Mouse (Mus musculus): ENCODE results near the gene Slc23a4.

Gene Slc23a4

DNA sequence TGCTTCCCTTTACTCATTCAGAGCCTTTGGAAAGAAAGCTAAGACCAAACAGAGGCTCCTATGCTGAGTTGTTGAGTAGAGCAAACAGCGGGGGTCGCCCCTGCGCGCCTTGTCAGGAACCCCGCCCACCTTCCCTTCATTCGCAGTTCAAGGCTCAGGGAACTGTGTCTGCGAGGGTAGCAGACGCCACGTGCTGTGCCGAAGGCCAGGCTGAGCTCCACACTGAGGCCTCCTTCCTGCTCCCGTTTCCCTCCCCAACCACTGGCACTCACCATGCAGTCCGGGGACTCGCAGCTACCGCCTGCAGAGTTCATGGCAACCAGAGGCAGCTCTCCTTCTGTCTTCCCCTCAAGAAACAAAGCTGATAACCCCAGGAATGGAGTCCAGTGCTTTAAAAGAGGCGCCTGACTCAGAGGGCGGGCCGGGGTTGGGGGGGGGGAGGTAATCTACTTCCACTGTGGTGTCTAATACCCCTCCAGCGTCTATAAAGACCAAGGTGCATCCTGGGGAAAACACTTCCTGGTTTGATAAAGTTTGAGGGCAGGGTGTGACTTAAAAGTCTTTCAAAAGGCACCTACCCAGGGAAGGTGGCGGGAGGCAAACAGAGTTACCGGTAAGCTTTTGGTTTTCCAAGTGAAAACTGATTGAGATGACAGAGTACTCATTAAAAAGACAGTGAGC is at the start of gene Slc23a4:
Slc23a4 (minus strand) TSS at position 324 of the 681 bp plus-strand sequence.
- no peak for DNase-seq (ENCODE audit: low spot score)

GRCm38 (mm10) chr6:35033341-35033740 is 45.1 kb upstream of the Slc23a4 start:
- DNase-seq (ENCODE audit: low spot score): no peak

- no peak for DNase-seq (ENCODE audit: low spot score)
Measured at GRCm38 (mm10) chr6:35032704-35033103, 44.5 kb upstream of the Slc23a4 start.

DNA sequence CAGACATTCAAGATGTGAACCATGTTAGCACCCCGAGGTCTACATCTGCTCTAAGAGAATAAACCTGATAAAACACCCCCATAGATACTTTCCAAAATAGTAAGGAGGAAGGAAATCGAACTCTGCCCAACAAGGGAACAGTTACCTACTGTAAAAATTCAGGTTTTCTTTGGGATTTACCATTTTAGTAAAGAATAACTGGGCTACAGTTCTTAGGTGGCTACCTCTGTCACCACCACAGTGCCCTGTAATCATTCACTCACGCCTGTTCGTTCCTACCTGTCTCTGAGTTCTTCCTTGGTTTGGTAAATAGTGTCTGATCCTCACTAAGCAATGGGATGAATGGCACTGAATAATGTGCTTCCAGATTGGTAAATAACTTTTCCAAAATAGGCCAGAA is 42.6 kb upstream of the Slc23a4 start:
- no peak for DNase-seq (ENCODE audit: low spot score)

GRCm38 (mm10) chr6:35030226-35030625 is 42.0 kb upstream of the Slc23a4 start:
- no peak for DNase-seq (ENCODE audit: low spot score)

- no peak for DNase-seq (ENCODE audit: low spot score)
Measured at GRCm38 (mm10) chr6:35028023-35028422, 39.8 kb upstream of the Slc23a4 start.

DNA sequence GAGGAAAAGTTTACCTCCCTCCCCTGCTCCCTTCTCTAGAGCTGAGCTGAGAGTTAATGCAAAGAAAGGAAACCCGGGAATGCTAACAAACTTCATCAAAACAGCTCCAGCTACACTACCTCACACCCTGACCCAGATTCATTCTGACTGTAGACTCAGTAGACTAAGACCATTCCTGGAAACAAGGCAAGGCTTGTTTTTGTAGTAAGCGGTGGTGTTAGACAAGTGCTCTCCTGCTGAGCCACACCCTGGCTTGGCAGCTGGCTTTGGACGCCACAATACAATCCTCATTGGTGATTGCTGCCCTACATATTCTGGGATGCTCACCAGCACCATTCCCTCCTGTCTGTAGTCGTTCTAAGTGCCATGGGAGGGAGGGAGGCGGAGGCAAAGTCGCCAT is 39.1 kb upstream of the Slc23a4 start:
- DNase-seq (ENCODE audit: low spot score): no peak

DNA sequence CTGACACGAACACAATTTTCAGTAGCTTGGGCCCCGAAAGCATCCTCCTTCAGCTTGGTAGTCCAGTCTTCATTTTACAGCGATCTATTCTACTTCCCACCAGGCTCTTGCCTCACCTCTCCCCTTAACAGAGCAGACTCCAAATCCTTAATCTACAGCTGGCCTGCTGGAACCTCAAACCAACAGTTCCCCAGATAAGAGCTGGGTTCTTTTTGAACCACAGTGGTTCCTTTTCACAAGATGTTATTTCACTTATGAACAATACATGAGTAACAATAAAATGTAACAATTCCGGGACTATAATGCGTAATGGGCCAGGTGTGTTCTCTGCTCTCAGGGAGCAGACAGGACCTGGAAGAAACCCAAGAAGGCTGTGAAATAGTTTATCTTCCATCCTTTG is 28.4 kb upstream of the Slc23a4 start:
- DNase-seq (ENCODE audit: low spot score): no peak

- DNase-seq (ENCODE audit: low spot score): no peak
Measured at GRCm38 (mm10) chr6:35011953-35012352, 23.7 kb upstream of the Slc23a4 start.

GRCm38 (mm10) chr6:35010705-35011104 is 22.5 kb upstream of the Slc23a4 start:
- DNase-seq (ENCODE audit: low spot score): no peak

DNA sequence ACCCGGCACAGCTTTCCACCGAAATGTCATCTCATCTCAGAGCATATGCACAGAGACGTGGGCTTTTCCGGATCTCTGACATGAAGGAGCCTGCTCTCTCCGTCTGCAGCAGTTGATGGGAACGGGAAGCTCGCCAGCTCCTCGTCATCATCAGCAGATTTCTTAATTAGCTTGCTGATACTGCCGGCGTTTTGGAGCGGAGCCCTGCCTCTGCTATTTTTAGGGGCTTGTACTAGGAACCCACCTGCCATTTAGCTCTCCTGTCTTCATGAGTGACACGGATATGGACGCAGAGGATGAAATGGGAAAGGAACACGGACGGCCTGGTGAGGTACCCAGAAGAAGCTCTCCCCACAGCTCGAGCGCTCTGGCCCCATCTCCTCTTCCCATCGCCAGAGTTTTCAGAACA is 14.1 kb upstream of the Slc23a4 start:
- DNase-seq (ENCODE audit: low spot score): no peak

DNA sequence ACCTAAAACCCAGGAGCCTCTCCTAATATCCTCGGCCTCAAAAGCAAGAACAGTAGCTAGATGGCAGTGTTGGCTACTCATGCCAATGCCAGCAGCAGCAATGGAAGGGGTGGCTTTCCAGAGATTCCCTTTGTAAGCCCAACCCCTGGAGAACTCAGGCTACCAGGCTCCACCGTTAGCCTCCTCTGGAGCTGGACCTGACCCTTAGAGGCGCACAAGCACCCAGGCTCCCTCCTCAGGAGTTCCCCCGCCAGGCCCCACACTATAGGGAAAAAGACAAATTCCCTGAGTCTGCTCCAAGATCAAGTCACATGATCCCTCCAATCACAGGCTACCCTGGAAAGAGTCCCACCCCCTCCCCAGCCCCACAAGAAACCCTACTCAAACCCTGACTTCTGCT is 10.9 kb upstream of the Slc23a4 start:
- no peak for DNase-seq (ENCODE audit: low spot score)

DNA sequence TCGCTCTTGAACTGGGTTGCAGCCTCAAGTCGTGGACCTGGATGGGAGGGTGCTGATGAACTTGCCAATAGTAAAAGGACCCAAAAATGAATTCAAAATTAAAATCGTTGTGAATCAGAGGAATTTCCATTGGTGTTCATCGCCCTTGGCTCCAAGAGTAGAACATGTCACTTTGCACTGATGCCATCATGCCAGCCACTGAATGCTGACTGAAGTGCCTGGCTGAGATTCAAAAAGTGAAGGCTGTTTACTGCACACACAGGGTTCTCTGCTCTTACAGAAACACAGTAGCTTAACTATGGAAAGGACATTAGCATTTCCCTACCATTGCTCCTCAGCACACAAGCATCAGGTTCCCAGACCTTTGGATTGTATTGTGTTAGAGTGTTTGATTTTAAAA is 8.3 kb upstream of the Slc23a4 start:
- no peak for DNase-seq (ENCODE audit: low spot score)

DNA sequence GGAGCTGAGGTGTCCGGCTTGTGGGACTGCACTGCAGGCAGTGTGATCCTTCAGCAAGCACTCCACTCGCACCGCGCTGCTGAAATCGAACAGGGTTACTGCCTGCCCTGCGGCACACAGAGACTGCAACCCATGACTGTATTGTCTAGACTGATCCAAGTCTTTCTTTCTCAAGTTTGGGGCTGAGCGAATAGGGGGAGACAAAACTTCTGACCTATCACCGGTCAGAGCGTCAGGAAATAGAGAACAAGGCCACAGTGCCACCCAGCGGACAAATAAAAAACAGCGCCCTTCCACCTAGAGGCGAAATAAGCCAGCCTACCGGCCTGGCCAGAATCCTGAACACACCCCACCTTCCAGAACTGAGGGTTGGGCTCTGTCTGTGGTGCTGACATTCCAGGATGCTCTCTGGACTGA is 7.1 kb upstream of the Slc23a4 start:
- peak; percentile 52 for DNase-seq (ENCODE audit: low spot score)

- no peak for DNase-seq (ENCODE audit: low spot score)
Measured at GRCm38 (mm10) chr6:34994692-34995091, 6.5 kb upstream of the Slc23a4 start.

DNA sequence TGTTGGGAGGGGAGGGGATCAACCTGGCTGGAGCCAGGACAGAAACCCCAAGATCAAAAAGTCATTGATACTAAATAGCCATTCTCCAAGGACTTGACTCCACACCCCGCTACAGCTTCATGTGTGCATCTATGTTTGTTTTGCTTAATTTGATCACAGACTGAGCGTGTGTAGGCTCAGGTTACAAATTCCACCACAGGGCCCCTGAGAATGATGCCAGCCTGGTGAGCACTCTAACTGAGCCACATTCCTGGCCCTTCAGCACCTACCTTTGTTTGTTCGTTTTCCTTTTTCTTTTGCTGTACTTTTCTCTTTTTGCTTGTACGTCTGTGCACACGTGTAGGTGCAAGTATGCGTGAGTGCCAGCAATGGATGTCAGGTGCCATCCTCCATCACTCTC is 1.1 kb upstream of the Slc23a4 start:
- DNase-seq (ENCODE audit: low spot score): no peak

DNA sequence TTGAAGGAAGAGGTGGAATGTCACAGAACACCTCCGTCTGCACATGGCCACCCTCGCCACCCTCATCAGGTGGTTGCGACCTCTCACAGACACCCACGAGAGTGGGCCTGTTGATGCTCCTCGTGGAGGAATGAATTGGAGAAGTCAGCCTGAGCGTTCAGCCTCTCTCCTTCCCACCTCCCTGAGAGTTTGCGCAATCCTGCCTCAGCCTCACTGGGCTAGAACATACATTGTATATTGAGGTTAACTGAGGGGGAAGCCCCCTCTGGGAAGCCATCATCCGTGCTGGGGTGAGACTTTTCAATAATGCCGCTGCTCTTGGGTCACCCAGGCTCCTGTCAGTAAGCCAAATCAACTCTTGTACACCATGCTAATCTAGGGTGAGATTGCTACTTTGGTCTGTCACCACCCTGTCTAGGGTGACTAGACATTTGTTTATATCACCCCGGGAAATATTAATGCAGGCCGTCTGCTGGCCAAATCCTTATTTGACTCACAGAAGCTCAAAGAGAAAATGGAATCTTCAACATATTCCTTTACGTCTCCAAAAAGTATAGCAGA is 1.0 kb downstream of the Slc23a4 start:
- DNase-seq (ENCODE audit: low spot score): no peak

DNA sequence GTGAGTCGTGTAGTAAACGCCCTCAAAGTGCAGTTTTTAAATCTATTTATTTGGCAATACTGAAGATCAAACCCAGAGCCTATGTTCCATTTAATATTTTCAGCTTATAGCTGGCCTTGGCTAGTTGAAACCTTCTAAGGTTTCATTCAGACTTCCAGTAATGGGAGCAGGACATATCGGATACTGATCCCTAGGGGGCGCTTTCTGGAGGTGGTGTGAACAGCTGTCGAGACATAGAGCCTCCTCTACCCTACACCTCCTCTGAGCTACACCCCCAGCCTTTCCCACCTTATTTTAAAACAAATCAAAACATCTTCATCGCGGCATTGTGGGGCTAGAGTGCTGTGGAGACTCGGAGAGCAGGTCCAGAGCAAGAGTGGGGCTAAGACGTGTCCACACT is 7.5 kb downstream of the Slc23a4 start:
- DNase-seq (ENCODE audit: low spot score): no peak

GRCm38 (mm10) chr6:34979291-34979690 is 8.9 kb downstream of the Slc23a4 start:
- no peak for DNase-seq (ENCODE audit: low spot score)

DNA sequence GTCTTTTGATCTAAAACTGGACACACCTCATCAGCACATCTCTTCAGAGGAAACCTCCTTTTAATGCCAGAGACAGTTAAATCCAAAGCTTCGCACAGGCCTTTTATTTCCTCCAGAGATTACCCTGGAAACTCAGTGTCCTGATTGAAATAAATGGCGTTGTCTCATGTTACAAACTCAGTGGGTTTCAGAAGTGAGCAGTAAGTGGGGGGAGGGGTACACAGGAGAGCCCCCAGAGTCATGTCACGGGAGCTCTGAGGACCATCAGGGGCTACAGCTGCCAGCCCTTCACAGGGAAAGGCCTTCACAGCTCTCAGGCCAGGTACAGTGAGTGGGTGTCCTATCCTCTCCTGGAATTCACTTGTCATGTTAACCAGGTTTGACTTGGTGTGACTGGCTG is 17.0 kb downstream of the Slc23a4 start:
- no peak for DNase-seq (ENCODE audit: low spot score)

GRCm38 (mm10) chr6:34965819-34966539 is 22.2 kb downstream of the Slc23a4 start:
- DNase-seq (ENCODE audit: low spot score): no peak

DNA sequence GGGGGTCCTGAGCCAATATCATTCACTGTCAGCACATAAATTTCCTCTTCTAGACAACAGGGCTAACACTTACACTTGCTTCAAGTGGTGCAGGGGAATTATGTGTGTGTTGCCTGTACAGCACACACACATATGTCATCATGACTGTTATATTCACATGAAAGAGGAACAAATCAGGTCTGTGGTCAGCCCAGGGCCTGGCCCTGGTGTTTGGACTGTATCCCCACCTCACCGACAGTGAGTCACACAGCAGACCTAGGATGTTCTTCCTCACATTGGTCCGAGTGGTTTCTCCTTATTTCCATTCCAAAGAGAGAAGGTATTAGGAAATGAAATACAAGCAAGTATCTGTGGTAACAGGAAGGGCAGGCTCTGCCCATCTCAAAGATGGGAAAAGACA is 23.7 kb downstream of the Slc23a4 start:
- DNase-seq (ENCODE audit: low spot score): no peak

DNA sequence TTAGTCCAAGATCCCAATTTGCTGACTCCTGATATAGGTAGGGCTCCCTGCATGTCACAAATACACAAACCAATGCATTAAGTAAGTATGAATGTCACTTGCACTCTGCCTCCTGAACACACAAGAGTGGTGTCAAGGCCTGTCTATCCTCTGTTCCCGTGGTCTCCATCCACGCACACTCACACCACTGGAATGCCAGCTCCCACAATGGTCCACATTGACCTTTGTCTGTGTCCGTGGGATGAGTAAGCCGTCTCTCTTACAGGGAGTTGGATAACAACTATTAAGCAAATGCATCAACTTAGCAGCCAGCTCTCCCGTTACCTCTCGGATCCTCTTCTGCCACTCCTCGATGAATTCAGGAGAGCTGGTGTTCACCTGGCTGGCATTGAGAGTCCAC is 29.1 kb downstream of the Slc23a4 start:
- DNase-seq (ENCODE audit: low spot score): no peak

DNA sequence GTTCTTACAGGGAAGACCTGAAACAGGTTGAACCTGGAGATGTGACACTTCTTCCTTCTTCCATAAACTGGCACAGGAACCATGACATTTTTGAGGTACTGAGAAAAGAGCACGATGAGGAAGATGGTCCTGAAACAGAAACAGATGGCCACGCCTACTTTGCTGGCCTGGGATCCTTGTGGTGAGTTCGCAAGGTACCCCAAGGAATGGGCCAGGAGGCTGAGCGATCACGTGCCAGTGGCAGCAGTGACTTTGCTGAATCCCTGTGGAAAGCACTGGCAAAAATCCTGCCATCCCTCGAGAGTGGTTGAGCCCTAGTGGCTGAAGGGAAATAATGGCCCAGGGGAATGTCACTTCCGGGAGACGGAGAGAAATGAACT is 32.4 kb downstream of the Slc23a4 start:
- no peak for DNase-seq (ENCODE audit: low spot score)

Data from urinary bladder, postnatal 10 days (tissue).